Mouse (Mus musculus): ENCODE results near the gene Stap1.

Gene Stap1

GRCm38 (mm10) chr5:86071538-86071937 lies at the start of gene Stap1:
Stap1 (plus strand) TSS chr5:86071746.
- DNase-seq (ENCODE audit: low spot score), result no peak

- DNase-seq (ENCODE audit: low spot score), result no peak
Measured at GRCm38 (mm10) chr5:86029820-86030219, 41.7 kb upstream of the Stap1 start.

- no peak for DNase-seq (ENCODE audit: low spot score)
Measured at GRCm38 (mm10) chr5:86063501-86063900, 8.0 kb upstream of the Stap1 start.

- DNase-seq (ENCODE audit: low spot score), result peak; percentile 96
Measured at GRCm38 (mm10) chr5:86065101-86065875, 6.3 kb upstream of the Stap1 start, which contains the start of gene Cenpc1. Cenpc1 (minus strand) TSS chr5:86065583.

GRCm38 (mm10) chr5:86065876-86066550 lies 5.5 kb upstream of the Stap1 start:
- DNase-seq (ENCODE audit: low spot score), result no peak

- DNase-seq (ENCODE audit: low spot score), result peak; percentile 93
Measured at GRCm38 (mm10) chr5:86066551-86066929, 5.0 kb upstream of the Stap1 start.

- DNase-seq (ENCODE audit: low spot score), result no peak
Measured at GRCm38 (mm10) chr5:86068451-86068850, 3.1 kb upstream of the Stap1 start.

- DNase-seq (ENCODE audit: low spot score), result no peak
Measured at GRCm38 (mm10) chr5:86069121-86069520, 2.4 kb upstream of the Stap1 start.

GRCm38 (mm10) chr5:86072756-86073386 lies 1.3 kb downstream of the Stap1 start:
- no peak for DNase-seq (ENCODE audit: low spot score)

GRCm38 (mm10) chr5:86078720-86079334 lies 7.3 kb downstream of the Stap1 start:
- no peak for DNase-seq (ENCODE audit: low spot score)

- no peak for DNase-seq (ENCODE audit: low spot score)
Measured at GRCm38 (mm10) chr5:86083987-86084386, 12.4 kb downstream of the Stap1 start.

GRCm38 (mm10) chr5:86084979-86085378 lies 13.4 kb downstream of the Stap1 start:
- DNase-seq (ENCODE audit: low spot score), result no peak

- DNase-seq (ENCODE audit: low spot score), result no peak
Measured at GRCm38 (mm10) chr5:86086751-86087150, 15.2 kb downstream of the Stap1 start.

GRCm38 (mm10) chr5:86094754-86095153 lies 23.2 kb downstream of the Stap1 start:
- no peak for DNase-seq (ENCODE audit: low spot score)

GRCm38 (mm10) chr5:86098988-86099387 lies 27.4 kb downstream of the Stap1 start:
- no peak for DNase-seq (ENCODE audit: low spot score)

- no peak for DNase-seq (ENCODE audit: low spot score)
Measured at GRCm38 (mm10) chr5:86100621-86101020, 29.1 kb downstream of the Stap1 start.

GRCm38 (mm10) chr5:86102176-86102575 lies 30.6 kb downstream of the Stap1 start:
- DNase-seq (ENCODE audit: low spot score), result no peak

GRCm38 (mm10) chr5:86106610-86107009 lies 35.1 kb downstream of the Stap1 start:
- DNase-seq (ENCODE audit: low spot score), result no peak

GRCm38 (mm10) chr5:86111074-86111473 lies 39.5 kb downstream of the Stap1 start:
- no peak for DNase-seq (ENCODE audit: low spot score)

GRCm38 (mm10) chr5:86113037-86113436 lies 41.5 kb downstream of the Stap1 start:
- no peak for DNase-seq (ENCODE audit: low spot score)

- no peak for DNase-seq (ENCODE audit: low spot score)
Measured at GRCm38 (mm10) chr5:86113997-86114396, 42.5 kb downstream of the Stap1 start.

- no peak for DNase-seq (ENCODE audit: low spot score)
Measured at GRCm38 (mm10) chr5:86118457-86119094, 47.0 kb downstream of the Stap1 start.
